Mouse (Mus musculus) natural killer cell, adult 2 months (primary cell): ENCODE results near the gene 2610021A01Rik.
"Not testable (repeated sequence)": the region's sequence is repeated elsewhere in the genome, so short reads cannot be mapped to it uniquely, and the experiment has no call there.

Experiments used
- DNase-seq, 2 experiments: peaks; one replicate each; pipeline ENCODE4 v3.0.0; 2022; ENCODE audit warnings: low spot score in 2 of 2

The 2610021A01Rik gene

GRCm38 (mm10) chr7:41599034-41599813 lies at the start of gene 2610021A01Rik:
Gene 2610021A01Rik, plus strand, starts transcription at chr7:41599230.
- DNase-seq: peak; percentile 88 to 89

- no peak for DNase-seq
Observed at GRCm38 (mm10) chr7:41560681-41561080, 38.3 kb upstream of the 2610021A01Rik start.

GRCm38 (mm10) chr7:41573562-41573961 lies 25.5 kb upstream of the 2610021A01Rik start, which contains the start of gene Gm6871:
Gene Gm6871, minus strand, starts transcription at chr7:41573662.
- DNase-seq: not testable (repeated sequence)

DNA sequence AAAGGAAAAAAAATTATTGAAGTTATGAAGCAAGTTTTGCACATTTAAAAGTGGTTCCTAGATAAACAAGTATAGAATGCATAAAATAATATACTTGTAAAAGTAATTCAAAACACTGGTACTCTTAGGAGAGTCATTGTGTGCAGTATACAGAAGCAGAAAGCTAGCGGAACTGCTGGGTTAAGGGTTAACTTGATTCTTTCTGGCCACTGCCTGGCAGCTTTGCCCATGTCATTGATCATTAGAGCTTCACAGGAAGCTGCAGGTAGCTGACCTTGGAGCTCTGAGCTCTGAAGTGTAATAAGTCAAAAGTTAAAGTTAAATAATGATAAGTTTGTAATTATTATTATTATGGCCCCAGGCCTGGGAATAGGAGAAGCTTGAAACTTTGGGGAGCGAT lies 21.1 kb upstream of the 2610021A01Rik start:
- no peak for DNase-seq

DNA sequence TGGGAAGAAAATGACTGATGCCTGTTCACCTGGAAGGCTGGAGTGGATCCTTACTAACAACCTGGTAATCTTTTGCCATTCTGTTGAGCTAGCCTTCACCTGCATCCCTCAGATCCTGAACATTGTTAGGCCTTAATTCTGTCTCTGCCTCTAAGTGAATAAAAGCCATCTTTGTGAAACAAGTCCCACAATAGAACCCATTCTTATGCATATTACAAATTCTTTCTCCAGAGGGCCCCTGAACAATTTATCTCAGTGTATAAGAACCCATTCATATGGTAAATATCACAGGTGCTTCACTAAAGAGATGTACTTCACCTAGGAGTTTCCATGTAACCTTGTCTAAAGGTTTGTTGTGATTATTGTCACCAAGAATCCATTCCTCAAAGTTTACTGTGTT lies 17.0 kb upstream of the 2610021A01Rik start:
- DNase-seq: no peak

- not testable (repeated sequence) for DNase-seq
Observed at GRCm38 (mm10) chr7:41587831-41588230, 11.2 kb upstream of the 2610021A01Rik start.

DNA sequence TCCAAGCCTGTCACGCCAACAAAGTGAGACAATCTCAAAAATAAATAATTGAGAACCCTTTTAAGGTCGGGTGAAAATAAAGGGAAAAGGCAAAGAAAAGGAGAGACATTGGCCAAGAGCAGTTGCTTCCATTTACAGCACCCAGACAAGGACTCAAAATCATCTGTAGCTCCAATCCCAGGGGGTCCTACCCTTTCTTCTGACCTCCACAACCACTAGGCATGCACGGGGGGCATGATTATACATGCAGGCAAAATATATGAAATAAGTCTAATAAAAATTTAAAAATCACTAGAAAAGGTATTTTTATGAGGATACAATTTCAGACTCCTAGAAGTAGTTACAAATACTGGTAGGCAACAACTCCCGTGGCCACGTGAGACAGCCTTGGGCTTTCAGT lies 415 bp upstream of the 2610021A01Rik start:
- no peak for DNase-seq

GRCm38 (mm10) chr7:41599932-41600548 lies 1.0 kb downstream of the 2610021A01Rik start:
- DNase-seq: no peak

DNA sequence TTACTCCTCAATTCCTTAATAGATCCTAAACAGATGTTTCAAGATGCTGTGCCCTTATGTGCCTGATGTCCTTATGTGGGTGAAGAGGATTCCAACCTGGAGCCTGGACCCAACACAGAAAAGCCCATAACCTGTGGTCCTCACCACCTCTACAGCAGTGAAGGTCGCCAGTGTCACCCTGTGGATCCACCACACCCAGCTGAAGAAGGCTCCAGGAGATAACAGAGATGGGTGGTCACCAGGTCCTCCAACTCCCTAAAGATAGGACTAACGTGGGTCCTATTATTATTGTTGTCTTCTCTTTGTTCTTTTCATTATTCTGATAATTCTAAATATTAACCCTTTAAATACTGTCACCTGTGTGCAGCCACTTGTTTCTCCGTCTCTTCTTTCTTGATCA lies 12.6 kb downstream of the 2610021A01Rik start:
- no peak for DNase-seq

DNA sequence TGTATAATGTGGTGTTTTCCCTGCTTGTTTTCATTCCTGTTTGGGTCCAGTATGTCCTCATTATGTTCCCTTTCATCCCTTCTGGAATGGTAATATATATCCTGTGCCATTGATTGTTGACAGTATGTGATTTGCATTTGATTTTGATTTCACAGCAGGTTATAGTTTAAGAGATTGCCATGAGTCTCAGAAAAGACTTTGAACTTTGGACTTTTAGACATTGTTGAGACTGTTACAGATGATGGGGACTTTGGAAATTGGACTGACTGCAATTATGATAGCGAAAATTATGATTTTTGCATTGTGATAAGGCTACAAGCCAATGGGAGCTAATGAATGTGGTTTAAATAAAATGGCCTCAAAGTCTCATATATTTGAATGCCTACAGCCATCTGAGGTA lies 17.2 kb downstream of the 2610021A01Rik start:
- DNase-seq: not testable (repeated sequence)

DNA sequence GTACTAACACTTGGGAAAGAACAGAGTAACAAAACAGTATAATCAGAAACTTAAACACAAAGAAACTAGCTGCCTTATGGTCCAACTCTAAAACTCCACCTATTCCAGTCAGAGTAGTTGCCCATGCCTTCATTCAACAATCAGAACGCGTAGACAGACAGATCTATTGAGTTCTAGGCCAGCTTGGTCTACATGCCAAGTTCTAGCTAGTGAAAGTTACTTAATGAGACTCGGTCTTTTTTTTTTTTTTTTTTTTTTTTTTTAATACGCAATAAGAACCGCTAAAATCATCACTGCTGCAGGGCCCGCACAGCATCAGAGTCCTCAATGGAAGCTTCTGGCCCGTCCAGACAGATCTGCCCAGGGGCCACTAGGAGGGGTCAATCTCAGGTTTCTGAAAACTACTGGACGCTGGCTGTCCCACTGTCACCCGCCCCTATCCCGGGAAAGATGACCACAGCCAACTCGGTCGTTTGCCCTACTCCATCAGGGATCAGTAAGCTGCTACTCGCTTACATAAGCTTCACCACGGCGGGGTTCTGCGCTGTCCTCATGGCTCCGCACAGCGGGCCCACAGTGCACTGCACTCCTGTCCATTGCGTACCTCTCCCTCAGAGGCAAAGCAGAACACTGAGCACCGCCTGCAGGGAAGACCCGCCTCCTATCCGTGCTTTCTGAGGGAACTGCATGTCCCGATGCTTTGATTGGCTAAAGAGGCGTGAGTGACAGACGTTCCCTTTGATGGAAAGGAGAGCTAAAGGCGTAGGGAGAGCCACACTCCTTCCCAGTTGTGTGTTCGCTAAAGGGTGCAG lies 33.6 kb downstream of the 2610021A01Rik start, which contains the start of gene Zfp788:
Gene Zfp788 (plus strand): TSS at position 795 of the 812 bp plus-strand sequence.
- DNase-seq: peak; percentile 61 to 75

- DNase-seq: peak; percentile 82
Observed at GRCm38 (mm10) chr7:41633221-41633984, 34.4 kb downstream of the 2610021A01Rik start.

DNA sequence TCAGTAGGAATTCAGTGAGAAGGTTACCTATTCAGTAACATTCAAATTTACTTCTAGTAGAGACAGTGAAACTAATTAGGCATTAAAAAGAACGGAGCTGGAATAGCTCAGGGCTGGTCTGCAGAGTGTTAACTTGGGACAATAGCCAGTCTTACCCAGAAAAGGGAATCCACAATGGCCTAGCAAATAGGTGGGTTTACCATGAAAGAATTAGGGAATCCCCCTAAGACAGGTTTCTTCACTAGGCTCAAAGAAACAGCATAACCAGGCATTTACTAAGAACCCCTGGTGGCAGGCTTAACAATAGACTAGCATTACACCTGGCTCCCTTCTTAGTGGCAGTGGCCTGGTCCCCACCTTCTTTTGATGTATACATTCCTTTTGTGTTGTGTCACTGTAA lies 75.3 kb downstream of the 2610021A01Rik start:
- not testable (repeated sequence) for DNase-seq
